Mouse (Mus musculus) testis, postnatal 10 days (tissue): ENCODE results near the gene Mief2.

Experiments
- DNase-seq: peaks from one replicate; pipeline ENCODE4 v3.0.0; 2021; ENCODE audit warnings: low spot score

Gene Mief2

GRCm38 (mm10) chr11:60777801-60778370 is 49.7 kb downstream of the Mief2 start:
- DNase-seq: no peak

GRCm38 (mm10) chr11:60779673-60780189 is 51.5 kb downstream of the Mief2 start:
- no peak for DNase-seq
